Mouse (Mus musculus) inflammation-experienced regulatory T-cells, adult 6 months (primary cell): ENCODE measurements around the gene Zfp111. TPM values are rescaled to one million over a fixed set of nuclear protein-coding genes. Genes with fewer than 3 reads are reported as not detected.

Experiments
- polyA plus RNA-seq, 3 experiments: library from polyadenylated mRNA; unstranded; fragments of 100-300 nt; shearing (Covaris generic); gene quantifications; one replicate each; pipeline ENCODE4 v1.2.1; 2017

Gene Zfp111
- polyA plus RNA-seq, 3 experiments from 2014 or later: 1.2 to 1.3 (median 1.3) TPM

Other genes starting within 250 kb of the Zfp111 start
- not detected for gene Vmn1r181, start 236.8 kb downstream of the Zfp111 start, polyA plus RNA-seq
- gene V1rd19, start 209.8 kb downstream of the Zfp111 start, polyA plus RNA-seq: not detected
- under 1 TPM in 1 of 3 experiments, not detected in 2; 0.04 TPM for gene Vmn1r183, start 158.2 kb downstream of the Zfp111 start, polyA plus RNA-seq
- 10 to 100 TPM; 13.6 to 19.9 (median 17.2) TPM for gene Zfp180, start 129.5 kb downstream of the Zfp111 start, polyA plus RNA-seq
- 1 to 10 TPM in 1 of 3 experiments, under 1 TPM in 2; 0.44 to 1.1 (median 0.58) TPM for gene Zfp112, start 99.1 kb downstream of the Zfp111 start, polyA plus RNA-seq
- 10 to 100 TPM; 14.7 to 18.5 (median 16.5) TPM for gene Zfp235, start 77.3 kb downstream of the Zfp111 start, polyA plus RNA-seq
- gene Zfp114, start 36.4 kb downstream of the Zfp111 start, polyA plus RNA-seq: 1 to 10 TPM in 2 of 3 experiments, under 1 TPM in 1; 0.75 to 2.1 (median 1.2) TPM
- 1 to 10 TPM; 1.4 to 2.3 (median 1.8) TPM for gene Zfp109, start 26.1 kb upstream of the Zfp111 start, polyA plus RNA-seq
- under 1 TPM in 1 of 3 experiments, not detected in 2; 0.29 TPM for gene Zfp108, start 43.4 kb upstream of the Zfp111 start, polyA plus RNA-seq
- 1 to 10 TPM; 2.1 to 2.3 (median 2.2) TPM for gene Zfp93, start 59.0 kb upstream of the Zfp111 start, polyA plus RNA-seq
- gene Zfp61, start 89.8 kb upstream of the Zfp111 start, polyA plus RNA-seq: 10 to 100 TPM; 10.4 to 20.6 (median 19.0) TPM
- gene Zfp94, start 105.2 kb upstream of the Zfp111 start, polyA plus RNA-seq: 10 to 100 TPM in 2 of 3 experiments, 1 to 10 TPM in 1; 6.6 to 13.0 (median 12.6) TPM
- not detected for gene Tescl, start 122.5 kb upstream of the Zfp111 start, polyA plus RNA-seq
- gene Lypd5, start 137.8 kb upstream of the Zfp111 start, polyA plus RNA-seq: not detected
- 100 to 1,000 TPM in 2 of 3 experiments, 10 to 100 TPM in 1; 79.1 to 131 (median 126) TPM for gene Kcnn4, start 158.8 kb upstream of the Zfp111 start, polyA plus RNA-seq
- 10 to 100 TPM; 22.7 to 26.1 (median 23.6) TPM for gene Smg9, start 188.2 kb upstream of the Zfp111 start, polyA plus RNA-seq
- not detected for gene Irgc1, start 240.9 kb upstream of the Zfp111 start, polyA plus RNA-seq